In the genomic region with DNA sequence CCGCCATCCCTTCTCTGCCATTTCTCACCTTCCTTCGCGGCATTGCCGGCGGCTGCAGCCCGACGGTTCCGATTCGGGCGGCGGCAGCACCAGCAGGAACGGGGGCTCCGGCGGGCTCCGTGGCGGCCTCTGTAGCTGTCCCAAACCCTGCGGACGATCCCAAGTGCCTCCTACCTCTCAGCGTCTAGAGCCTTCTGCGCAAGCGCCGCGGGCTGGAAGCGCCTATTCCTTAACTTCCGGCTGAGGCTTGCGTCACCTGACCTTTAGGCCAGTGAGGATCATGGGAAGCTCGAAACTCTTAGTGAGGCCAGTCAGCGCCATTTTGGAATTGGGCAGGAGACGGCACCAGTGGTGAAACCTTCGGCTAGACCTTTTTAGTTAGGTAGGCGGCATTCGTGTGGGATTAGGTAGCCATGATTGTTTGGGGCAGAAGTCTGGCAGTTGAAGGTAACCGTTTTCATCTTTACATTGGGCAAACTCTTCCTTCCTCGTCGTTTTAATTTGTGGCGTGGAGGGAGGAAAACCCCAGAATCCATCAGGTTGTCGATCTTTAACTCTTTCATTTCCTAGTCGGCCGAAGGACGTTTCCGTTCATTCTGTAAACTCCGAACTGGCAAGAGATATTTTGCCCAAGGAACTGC, we compare ENCODE assay signal across 8 mouse cellular contexts. TPM values are rescaled to one million over a fixed set of nuclear protein-coding genes. Genes with fewer than 3 reads are reported as not detected.
DNase-seq lines count a peak whose midpoint lies in the region; ATAC-seq and TF ChIP-seq lines count a peak whose summit lies in the region.

A gene (minus strand): TSS at position 240 of the 641 bp plus-strand sequence.

- H3K9ac ChIP-seq in ES-Bruce4 (ENCODE audit: low read depth, poor library complexity, severe bottlenecking), result peak within 1 kb of the TSS; percentile 95
- H3K9ac ChIP-seq in forebrain, embryonic 13.5 days, result peak within 1 kb of the TSS; percentile 90
- peak within 1 kb of the TSS; percentile 96 for H3K9ac ChIP-seq in liver, postnatal 0 days (replicated peaks)
- H3K9ac ChIP-seq in neural tube, embryonic 14.5 days (replicated peaks; ENCODE audit: low read depth, low read length), result peak within 1 kb of the TSS; percentile 86

- H3K4me3 ChIP-seq in ES-Bruce4 (ENCODE audit: low read depth, low read length), result peak within 1 kb of the TSS; percentile 93
- H3K4me3 ChIP-seq in forebrain, embryonic 13.5 days, result peak within 1 kb of the TSS; percentile 91
- H3K4me3 ChIP-seq in liver, postnatal 0 days (ENCODE audit: low read depth, low read length), result peak within 1 kb of the TSS; percentile 87
- H3K4me3 ChIP-seq in neural tube, embryonic 14.5 days (ENCODE audit: low read depth, low read length), result peak within 1 kb of the TSS; percentile 72

- under 1% methylated on average over 42 of the region's 42 CpGs for WGBS in forebrain, embryonic 13.5 days
- whole genome bisulfite sequencing in large intestine, adult 2 months, result under 1% methylated on average over 42 of the region's 42 CpGs
- whole genome bisulfite sequencing in liver, postnatal 0 days (ENCODE audit: insufficient replicate concordance), result under 1% methylated on average over 42 of the region's 42 CpGs
- WGBS in neural tube, embryonic 14.5 days, result under 1% methylated on average over 42 of the region's 42 CpGs

- DNase-seq in heart, postnatal 10 days, result peak; percentile 99
- DNase-seq in large intestine, adult 2 months (ENCODE audit: low read depth, low spot score), result peak; percentile 99
- peak; percentile 96 for DNase-seq in liver, postnatal 0 days
- DNase-seq in testis, postnatal 14 days (ENCODE audit: low spot score), result peak; percentile 99

- peaks cover 6% of the 10 kb centered on the region for H3K36me3 ChIP-seq in ES-Bruce4 (ENCODE audit: control insufficient read depth, insufficient read depth, low read length, poor library complexity, severe bottlenecking)
- peaks cover 11% of the 10 kb centered on the region for H3K36me3 ChIP-seq in forebrain, embryonic 13.5 days (ENCODE audit: poor library complexity, severe bottlenecking)
- peaks cover 13% of the 10 kb centered on the region for H3K36me3 ChIP-seq in liver, postnatal 0 days (replicated peaks; ENCODE audit: insufficient read depth, low read length)
- H3K36me3 ChIP-seq in neural tube, embryonic 14.5 days (ENCODE audit: control insufficient read depth, insufficient read depth, low read length), result no peaks in the 10 kb centered on the region

- H3K27me3 ChIP-seq in ES-Bruce4 (ENCODE audit: control insufficient read depth, insufficient read depth, low read length, poor library complexity, severe bottlenecking), result no peaks in the 10 kb centered on the region
- H3K27me3 ChIP-seq in forebrain, embryonic 13.5 days, result no peaks in the 10 kb centered on the region
- no peaks in the 10 kb centered on the region for H3K27me3 ChIP-seq in liver, postnatal 0 days (ENCODE audit: insufficient read depth, low read length)
- H3K27me3 ChIP-seq in neural tube, embryonic 14.5 days (ENCODE audit: control insufficient read depth, insufficient read depth, low read length), result no peaks in the 10 kb centered on the region

- peak; percentile 90 for ATAC-seq in cerebellum, adult (ENCODE audit: insufficient number of reproducible peaks, low FRiP score, low TSS enrichment)
- peak; percentile 94 for ATAC-seq in forebrain, embryonic 13.5 days
- ATAC-seq in liver, postnatal 0 days, result peak; percentile 87
- peak; percentile 94 for ATAC-seq in neural tube, embryonic 14.5 days (ENCODE audit: low read depth)

- no peaks in the 10 kb centered on the region for H3K9me3 ChIP-seq in ES-Bruce4 (replicated peaks; ENCODE audit: control insufficient read depth, insufficient read depth, low read length, poor library complexity, severe bottlenecking)
- H3K9me3 ChIP-seq in forebrain, embryonic 13.5 days (replicated peaks), result no peaks in the 10 kb centered on the region
- H3K9me3 ChIP-seq in liver, postnatal 0 days (ENCODE audit: low read length), result no peaks in the 10 kb centered on the region
- H3K9me3 ChIP-seq in neural tube, embryonic 14.5 days (ENCODE audit: control insufficient read depth, low read length), result no peaks in the 10 kb centered on the region

- H3K27ac ChIP-seq in ES-Bruce4 (ENCODE audit: insufficient read depth, low read length), result peak within 1 kb of the TSS; percentile 99
- H3K27ac ChIP-seq in forebrain, embryonic 13.5 days, result peak within 1 kb of the TSS; percentile 95
- H3K27ac ChIP-seq in liver, postnatal 0 days (ENCODE audit: low read depth), result peak within 1 kb of the TSS; percentile 99
- H3K27ac ChIP-seq in neural tube, embryonic 14.5 days (ENCODE audit: low read depth, low read length), result peak within 1 kb of the TSS; percentile 93

- TF ChIP-seq POLR2A in ES-Bruce4 (IDR thresholded peaks at IDR 0.05; ENCODE audit: insufficient read depth, low read length), result no peak

- no peak for TF ChIP-seq CTCF in ES-Bruce4 (IDR thresholded peaks at IDR 0.05; ENCODE audit: low read depth, low read length)
- TF ChIP-seq CTCF in liver, postnatal 0 days (IDR thresholded peaks at IDR 0.05; ENCODE audit: low read depth), result no peak

- peak within 1 kb of the TSS; percentile 81 for H3K4me2 ChIP-seq in forebrain, embryonic 13.5 days
- H3K4me2 ChIP-seq in liver, postnatal 0 days (ENCODE audit: low read depth, low read length), result peak within 1 kb of the TSS; percentile 86
- peak within 1 kb of the TSS; percentile 70 for H3K4me2 ChIP-seq in neural tube, embryonic 14.5 days (ENCODE audit: low read depth, low read length)

- peaks cover 3% of the 10 kb centered on the region for H3K4me1 ChIP-seq in ES-Bruce4 (ENCODE audit: control insufficient read depth, insufficient read depth, low read length)
- peaks cover 26% of the 10 kb centered on the region for H3K4me1 ChIP-seq in forebrain, embryonic 13.5 days
- H3K4me1 ChIP-seq in liver, postnatal 0 days (ENCODE audit: insufficient read depth), result peaks cover 25% of the 10 kb centered on the region
- H3K4me1 ChIP-seq in neural tube, embryonic 14.5 days (ENCODE audit: control insufficient read depth, insufficient read depth, low read length), result peaks cover 7% of the 10 kb centered on the region; the same call in 1 of the 2 replicates

- no peak for TF ChIP-seq EP300 in ES-Bruce4 (IDR thresholded peaks at IDR 0.05; ENCODE audit: insufficient read depth, low read depth, low read length)
- peak; percentile 74 for TF ChIP-seq EP300 in liver, postnatal 0 days (IDR thresholded peaks at IDR 0.05; ENCODE audit: low read depth)

- intact Hi-C loops in heart, postnatal 10 days (cut with DNase I), result loop anchor here (2.0 to 5.0 kb wide), 3 partner anchors 27 to 75 kb away; a partner anchor contains a TSS

RNA-seq across cellular contexts. Expression of the gene that starts here (rescaled TPM):
- 129 and 133 TPM in 2 replicates for polyA plus RNA-seq in ES-Bruce4 (2011; ENCODE audit: insufficient read depth, insufficient read length, low read depth, missing spikeins)
- 66.0 and 77.5 TPM in 2 replicates for polyA plus RNA-seq in forebrain, embryonic 13.5 days (2015; fragmentation: Nextera tagmentation; extraction: Ambion mirVana)
- 10 to 100 TPM; 45.1 to 51.1 TPM for total RNA-seq in heart, postnatal 10 days (2021)
- 33.6 and 36.6 TPM in 2 replicates for polyA plus RNA-seq in large intestine, adult 2 months (2012; rRNA removed)
- 16.8 and 19.4 TPM in 2 replicates for polyA plus RNA-seq in liver, postnatal 0 days (2015; fragmentation: Nextera tagmentation; extraction: Ambion mirVana)
- 55.5 and 65.3 TPM in 2 replicates for polyA plus RNA-seq in neural tube, embryonic 14.5 days (2014; fragmentation: Nextera tagmentation; extraction: Ambion mirVana)

Comparison
In these comparisons a context has a peak if more than half of its experiments do, and no peak if none do; other contexts are left out.
1. Peak in every context shown above with its lines: DNase-seq, ATAC-seq, H3K4me3 ChIP-seq and H3K27ac ChIP-seq.